Mouse (Mus musculus) bone marrow macrophage, adult 2 months (primary cell): ENCODE results near the gene Hmces. TPM values are rescaled to one million over a fixed set of nuclear protein-coding genes. Genes with fewer than 3 reads are reported as not detected.

ENCODE experiments used
- H3K27ac ChIP-seq: 2 replicates; pipeline ENCODE4 v1.5.1; 2012; ENCODE audit warnings: low read depth, low read length; ENCODE audit not compliant: insufficient read depth
- H3K4me1 ChIP-seq: 2 replicates; pipeline ENCODE4 v1.6.1; 2012; ENCODE audit warnings: low read length; ENCODE audit not compliant: control insufficient read depth, insufficient read depth
- H3K4me3 ChIP-seq: 2 replicates; pipeline ENCODE4 v1.5.1; 2012; ENCODE audit warnings: mild to moderate bottlenecking, low read length, moderate library complexity; ENCODE audit not compliant: insufficient read depth
- CTCF ChIP-seq: IDR thresholded peaks from 2 replicates; pipeline ENCODE4 v1.5.1; 2012; ENCODE audit warnings: low read depth, mild to moderate bottlenecking, low read length, moderate library complexity
- POLR2A ChIP-seq: IDR thresholded peaks from 2 replicates; pipeline ENCODE4 v1.6.1; 2012; ENCODE audit warnings: mild to moderate bottlenecking, low read depth, low read length, borderline replicate concordance
- polyA plus RNA-seq: library from polyadenylated mRNA; stranded (reverse); fragments of >200 nt; gene quantifications from 2 replicates; pipeline ENCODE4 v1.2.4, GENCODE M21; 2012; ENCODE audit not compliant: missing spikeins, insufficient read depth, insufficient read length

Gene Hmces
- polyA plus RNA-seq, 1 experiment = 20.0 TPM

DNA sequence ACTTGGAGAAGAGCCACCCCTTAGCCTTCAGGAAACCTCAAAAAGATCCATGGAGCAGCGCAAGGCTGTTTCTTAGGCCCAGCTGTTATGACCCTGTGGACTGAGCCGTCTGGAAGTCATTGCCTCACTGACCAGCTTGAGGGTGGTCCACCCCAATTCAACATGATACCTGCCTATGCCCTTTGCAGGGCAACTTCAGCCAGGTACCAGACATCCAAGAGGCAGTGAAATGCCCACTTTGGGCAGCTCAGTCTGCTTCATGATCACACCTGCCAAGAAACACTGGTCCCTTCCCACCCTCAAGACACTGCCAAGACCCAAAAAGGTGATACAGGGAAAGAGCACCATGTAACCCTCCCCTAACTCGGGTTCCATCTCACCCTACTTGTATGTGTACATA lies 66.0 kb downstream of the Hmces start:
- no peak for TF ChIP-seq CTCF
- no peak for TF ChIP-seq POLR2A
- H3K27ac ChIP-seq = no peak overlapping the region
- H3K4me3 ChIP-seq = no peak overlapping the region
- H3K4me1 ChIP-seq = no peaks in the 10 kb centered on the region

DNA sequence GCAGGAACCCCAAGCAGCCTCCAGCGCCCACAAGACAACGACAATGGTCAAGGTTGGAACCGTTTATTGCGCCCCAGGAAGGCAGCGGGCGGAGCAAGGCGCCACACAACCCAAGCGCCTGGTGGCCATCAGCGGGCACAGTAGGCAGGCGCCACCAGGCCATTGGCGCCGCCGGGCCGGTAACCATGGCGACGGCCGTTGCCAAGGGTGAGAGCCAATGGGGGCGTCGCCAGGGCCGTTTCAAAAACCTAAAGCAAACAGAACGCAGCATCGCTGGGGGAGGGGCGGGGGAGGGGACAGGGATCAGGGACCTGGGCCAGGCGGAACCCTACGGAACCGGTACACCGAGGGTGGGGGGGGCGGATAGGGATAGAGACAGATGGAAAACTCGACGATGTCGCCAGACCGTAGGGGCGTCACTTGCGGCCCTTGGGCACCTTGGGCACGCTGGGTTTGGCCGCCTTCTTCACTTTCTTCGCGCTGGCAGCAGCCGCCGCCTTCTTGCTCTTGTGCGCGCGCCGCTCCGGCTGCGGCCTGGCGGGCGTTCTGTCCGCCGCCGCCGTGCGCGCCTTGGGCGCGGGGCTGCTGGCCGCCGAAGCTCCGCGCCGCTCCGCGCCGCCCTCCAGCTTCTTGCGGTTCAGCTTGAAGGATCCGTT lies 66.8 kb downstream of the Hmces start:
- no peak overlapping the region for H3K27ac ChIP-seq
- TF ChIP-seq POLR2A (no peak), CTCF (no peak)
- no peaks in the 10 kb centered on the region for H3K4me1 ChIP-seq
- peak overlapping the region; percentile 49 for H3K4me3 ChIP-seq

DNA sequence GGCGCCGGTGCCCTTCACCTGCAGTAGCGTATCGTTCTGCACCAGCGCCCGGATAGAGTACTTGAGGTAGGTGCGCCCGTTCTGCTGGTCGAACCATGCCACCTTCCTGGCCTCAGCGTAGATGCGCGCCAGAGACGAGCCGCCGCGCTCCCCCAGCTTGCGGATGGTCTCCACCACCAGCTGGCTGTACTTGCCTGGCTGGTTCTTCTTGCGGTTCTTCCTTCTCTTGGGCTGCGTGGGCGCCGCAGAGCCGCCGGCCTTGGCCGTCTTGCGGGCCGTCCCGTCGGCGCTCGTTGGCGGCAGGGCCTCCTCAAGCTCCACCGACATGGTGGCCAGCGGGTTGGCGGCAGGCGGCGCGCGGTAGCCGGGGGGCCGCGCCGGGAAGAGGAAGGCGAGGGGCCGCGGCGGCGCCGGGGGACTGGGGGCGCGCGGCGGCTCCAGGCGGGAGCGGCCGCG lies 67.3 kb downstream of the Hmces start:
- TF ChIP-seq CTCF = no peak
- no peak for TF ChIP-seq POLR2A
- Histone ChIP-seq H3K27ac (no peak overlapping the region), H3K4me3 (peak overlapping the region; percentile 49)

DNA sequence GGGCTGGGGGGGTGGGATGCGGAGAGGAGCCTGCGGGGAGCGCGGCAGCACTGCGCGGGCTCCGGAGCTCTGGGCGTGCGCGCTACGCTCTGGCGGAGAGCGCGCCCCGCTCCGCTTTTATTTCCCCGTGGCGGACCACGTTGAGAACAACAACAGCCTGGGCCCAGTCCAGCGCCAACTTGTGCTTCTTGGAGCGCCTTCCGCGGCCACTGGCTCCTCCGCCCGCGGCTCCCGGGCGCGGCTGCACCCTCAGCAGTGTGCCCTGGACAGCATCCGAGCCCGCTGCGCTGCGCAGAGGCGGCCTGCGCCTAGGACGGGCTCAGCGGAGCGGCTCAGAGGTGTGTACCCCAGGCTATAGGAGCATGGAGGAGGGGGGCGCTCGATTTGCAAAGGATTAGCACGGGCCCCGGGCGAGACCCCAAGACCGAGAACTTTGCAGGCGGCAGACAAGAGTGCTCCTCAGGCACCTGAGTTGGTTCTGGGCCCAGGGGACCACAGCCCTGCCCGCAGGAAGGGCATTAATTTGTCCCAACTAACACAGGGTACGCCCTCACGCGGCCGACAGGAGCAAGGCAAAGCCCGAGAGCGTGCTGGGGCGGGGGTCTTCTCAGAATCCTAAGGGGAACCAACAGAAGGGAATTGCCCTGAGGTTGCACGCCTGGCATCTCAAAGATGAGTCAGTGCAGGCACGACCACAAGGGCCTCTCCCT lies 68.0 kb downstream of the Hmces start, which contains the start of gene H1fx:
Gene H1fx, minus strand, starts transcription at position 91 of the 710 bp plus-strand sequence.
- Histone ChIP-seq H3K4me3 (peak within 1 kb of the TSS; percentile 49), H3K27ac (no peak within 1 kb of the TSS), H3K4me1 (no peaks in the 10 kb centered on the region)
- TF ChIP-seq POLR2A (no peak), CTCF (no peak)

More for the DNA sequence above, 67.3 kb downstream of the Hmces start:
- H3K4me1 ChIP-seq = no peaks in the 10 kb centered on the region

DNA sequence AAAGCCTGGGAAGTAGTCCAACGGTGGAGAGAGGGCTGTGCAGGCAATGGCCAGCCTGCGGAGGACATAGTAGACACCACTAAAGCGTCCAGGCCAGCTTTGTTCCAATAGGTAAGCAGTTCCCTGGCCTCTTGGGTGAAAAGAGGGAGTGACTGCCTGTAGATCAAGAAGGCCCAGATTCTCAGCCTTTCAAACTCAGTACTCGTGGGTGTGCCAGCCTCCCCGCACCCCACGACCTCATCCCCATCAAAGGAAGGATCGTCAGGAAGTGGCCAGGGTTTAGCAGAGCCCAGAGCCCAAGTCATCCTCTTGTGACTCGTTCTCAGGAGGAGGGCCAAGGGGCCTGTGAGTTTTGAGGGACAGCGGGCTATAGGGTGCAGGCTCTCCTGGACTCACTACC lies 68.8 kb downstream of the Hmces start:
- Histone ChIP-seq H3K4me3 (no peak overlapping the region), H3K4me1 (no peaks in the 10 kb centered on the region), H3K27ac (no peak overlapping the region)
- TF ChIP-seq CTCF = no peak
- TF ChIP-seq POLR2A = no peak

Other genes with a start within 250 kb of the Hmces start
- gene Aplf, start 241.7 kb upstream of the Hmces start, polyA plus RNA-seq = 8.2 and 9.5 TPM in 2 replicates
- gene Efcc1, start 183.1 kb upstream of the Hmces start, polyA plus RNA-seq = not detected in 2 replicates
- gene Gp9, start 135.9 kb upstream of the Hmces start, polyA plus RNA-seq = not detected in 2 replicates
- 78.0 and 91.8 TPM in 2 replicates for gene Rab43, start 101.8 kb upstream of the Hmces start, polyA plus RNA-seq
- 7.9 and 10.0 TPM in 2 replicates for gene Gm45140, start 78.1 kb upstream of the Hmces start, polyA plus RNA-seq
- 38.3 and 44.8 TPM in 2 replicates for gene Isy1, start 75.1 kb upstream of the Hmces start, polyA plus RNA-seq
- gene Cnbp, start 62.8 kb upstream of the Hmces start, polyA plus RNA-seq = 169 and 174 TPM in 2 replicates
- gene Copg1, start 26.1 kb upstream of the Hmces start, polyA plus RNA-seq = 49.5 and 51.7 TPM in 2 replicates
- gene H1fx, start 67.7 kb downstream of the Hmces start, polyA plus RNA-seq = 0.91 and 1.1 TPM in 2 replicates
- 475 and 476 TPM in 2 replicates for gene Rab7, start 131.3 kb downstream of the Hmces start, polyA plus RNA-seq
- 148 and 185 TPM in 2 replicates for gene Rpn1, start 170.5 kb downstream of the Hmces start, polyA plus RNA-seq